Mouse (Mus musculus): ENCODE data around the gene Notum. TPM values are rescaled to one million over a fixed set of nuclear protein-coding genes. Genes with fewer than 3 reads are reported as not detected.

Gene Notum
- polyA plus RNA-seq, 1 experiment = 0.67 TPM

DNA sequence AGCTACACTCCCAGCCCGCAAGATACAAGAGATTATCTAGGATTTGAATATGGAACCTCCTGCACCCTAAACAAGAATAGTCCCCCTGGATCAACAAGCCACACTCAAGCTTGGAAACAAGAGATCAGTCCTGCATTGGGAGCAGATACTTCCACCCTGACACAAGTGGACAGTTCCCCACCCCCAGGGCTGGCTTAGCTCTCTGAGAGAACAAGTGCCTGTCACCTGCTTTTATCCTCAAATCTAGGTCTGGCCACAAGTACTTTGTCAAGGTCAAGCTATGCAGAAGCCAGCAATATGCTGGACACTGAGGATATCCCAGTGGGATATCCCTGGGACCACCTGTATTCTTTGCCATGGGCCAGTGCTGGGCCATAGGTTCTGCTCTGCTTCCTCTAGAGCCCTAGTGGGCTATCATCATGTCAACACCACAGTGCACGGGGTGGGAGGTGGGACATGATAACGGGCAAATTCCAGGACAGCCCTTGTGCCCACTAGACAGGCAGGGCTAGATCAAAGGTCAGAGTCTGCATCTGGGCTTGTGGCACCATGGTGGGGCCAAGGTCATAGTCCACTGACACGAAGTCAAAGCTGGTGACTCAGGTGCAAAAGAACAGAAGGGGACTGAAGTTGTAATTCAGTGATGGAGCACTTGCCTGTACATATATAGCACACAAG lies 44.2 kb downstream of the Notum start:
- peak overlapping the region; percentile 74 for H3K4me3 ChIP-seq (ENCODE audit: low read depth, low read length)
- TF ChIP-seq POLR2A (IDR thresholded peaks at IDR 0.05; ENCODE audit: low read depth, low read length) (peak; percentile 42; the same call in 1 of the 2 replicates), CTCF (IDR thresholded peaks at IDR 0.05; ENCODE audit: extremely low read depth, insufficient read length, insufficient replicate concordance, low read depth, low read length) (no peak)
- peaks cover 67% of the 10 kb centered on the region for H3K36me3 ChIP-seq (ENCODE audit: control insufficient read depth, insufficient read depth, low read length)
- 27% methylated on average over 4 of the region's 4 CpGs for WGBS
- H3K4me1 ChIP-seq (ENCODE audit: control insufficient read depth, insufficient read depth, insufficient read length, low read length) = peaks cover 14% of the 10 kb centered on the region
- no peaks in the 10 kb centered on the region for H3K27me3 ChIP-seq (ENCODE audit: control insufficient read depth, insufficient read depth, low read length)
- peak overlapping the region; percentile 98 for H3K27ac ChIP-seq (ENCODE audit: insufficient read depth, low read depth, low read length)

DNA sequence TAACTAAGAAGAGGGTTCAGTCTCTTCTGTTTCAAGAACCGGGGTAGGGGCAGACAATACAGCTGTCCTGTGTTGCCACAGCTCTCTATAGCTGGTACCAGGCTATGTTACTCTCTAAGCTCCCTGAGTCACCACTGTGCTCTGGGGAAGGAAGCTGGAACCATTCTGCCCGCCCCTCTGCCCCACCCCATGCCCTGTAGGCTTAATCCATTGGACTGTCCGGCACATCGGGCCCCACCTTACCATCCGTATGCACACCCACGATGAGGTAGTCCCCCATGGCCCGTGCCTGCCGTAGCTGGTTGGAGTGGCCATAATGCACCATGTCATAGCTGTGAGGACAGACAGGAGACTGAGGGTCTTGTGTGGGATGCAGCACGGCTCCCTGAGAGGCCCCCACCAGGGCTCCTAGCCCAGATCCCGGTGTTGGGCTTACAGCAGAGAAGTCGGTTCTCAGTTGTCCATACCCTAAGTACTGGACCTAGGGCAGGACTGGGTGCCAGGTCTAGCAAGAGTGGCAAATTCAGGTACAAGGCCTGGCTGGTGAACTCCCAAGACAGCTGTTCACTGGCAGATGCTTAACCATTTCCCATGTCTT lies 45.3 kb downstream of the Notum start:
- 70% methylated on average over 11 of the region's 11 CpGs for WGBS
- no peaks in the 10 kb centered on the region for H3K27me3 ChIP-seq (ENCODE audit: control insufficient read depth, insufficient read depth, low read length)
- peak overlapping the region; percentile 36 for H3K27ac ChIP-seq (ENCODE audit: insufficient read depth, low read depth, low read length)
- peak overlapping the region; percentile 50 for H3K4me3 ChIP-seq (ENCODE audit: low read depth, low read length)
- TF ChIP-seq CTCF (IDR thresholded peaks at IDR 0.05; ENCODE audit: extremely low read depth, insufficient read length, insufficient replicate concordance, low read depth, low read length) (no peak), POLR2A (IDR thresholded peaks at IDR 0.05; ENCODE audit: low read depth, low read length) (peak; percentile 23; the same call in 1 of the 2 replicates)
- peaks cover 68% of the 10 kb centered on the region for H3K36me3 ChIP-seq (ENCODE audit: control insufficient read depth, insufficient read depth, low read length)
- H3K4me1 ChIP-seq (ENCODE audit: control insufficient read depth, insufficient read depth, insufficient read length, low read length) = peaks cover 14% of the 10 kb centered on the region

GRCm38 (mm10) chr11:120615167-120615566 lies 45.8 kb downstream of the Notum start:
- peaks cover 67% of the 10 kb centered on the region for H3K36me3 ChIP-seq (ENCODE audit: control insufficient read depth, insufficient read depth, low read length)
- H3K4me1 ChIP-seq (ENCODE audit: control insufficient read depth, insufficient read depth, insufficient read length, low read length) = peaks cover 14% of the 10 kb centered on the region
- H3K27ac ChIP-seq (ENCODE audit: insufficient read depth, low read depth, low read length) = 0 out of 2 replicates have a peak overlapping the region, but pooled peaks have one; percentile 2
- peak overlapping the region; percentile 25; the same call in 1 of the 2 replicates for H3K4me3 ChIP-seq (ENCODE audit: low read depth, low read length)
- WGBS = 99% methylated on average over 6 of the region's 6 CpGs
- TF ChIP-seq CTCF (IDR thresholded peaks at IDR 0.05; ENCODE audit: extremely low read depth, insufficient read length, insufficient replicate concordance, low read depth, low read length) (no peak), POLR2A (IDR thresholded peaks at IDR 0.05; ENCODE audit: low read depth, low read length) (no peak)
- H3K27me3 ChIP-seq (ENCODE audit: control insufficient read depth, insufficient read depth, low read length) = no peaks in the 10 kb centered on the region

GRCm38 (mm10) chr11:120613976-120614375 lies 47.0 kb downstream of the Notum start:
- 89% methylated on average over 8 of the region's 8 CpGs for WGBS
- Histone ChIP-seq H3K27ac (ENCODE audit: insufficient read depth, low read depth, low read length) (no peak overlapping the region), H3K36me3 (ENCODE audit: control insufficient read depth, insufficient read depth, low read length) (peaks cover 63% of the 10 kb centered on the region), H3K4me3 (ENCODE audit: low read depth, low read length) (no peak overlapping the region), H3K4me1 (ENCODE audit: control insufficient read depth, insufficient read depth, insufficient read length, low read length) (peaks cover 15% of the 10 kb centered on the region), H3K27me3 (ENCODE audit: control insufficient read depth, insufficient read depth, low read length) (no peaks in the 10 kb centered on the region)
- TF ChIP-seq POLR2A (IDR thresholded peaks at IDR 0.05; ENCODE audit: low read depth, low read length) (no peak), CTCF (IDR thresholded peaks at IDR 0.05; ENCODE audit: extremely low read depth, insufficient read length, insufficient replicate concordance, low read depth, low read length) (no peak)

DNA sequence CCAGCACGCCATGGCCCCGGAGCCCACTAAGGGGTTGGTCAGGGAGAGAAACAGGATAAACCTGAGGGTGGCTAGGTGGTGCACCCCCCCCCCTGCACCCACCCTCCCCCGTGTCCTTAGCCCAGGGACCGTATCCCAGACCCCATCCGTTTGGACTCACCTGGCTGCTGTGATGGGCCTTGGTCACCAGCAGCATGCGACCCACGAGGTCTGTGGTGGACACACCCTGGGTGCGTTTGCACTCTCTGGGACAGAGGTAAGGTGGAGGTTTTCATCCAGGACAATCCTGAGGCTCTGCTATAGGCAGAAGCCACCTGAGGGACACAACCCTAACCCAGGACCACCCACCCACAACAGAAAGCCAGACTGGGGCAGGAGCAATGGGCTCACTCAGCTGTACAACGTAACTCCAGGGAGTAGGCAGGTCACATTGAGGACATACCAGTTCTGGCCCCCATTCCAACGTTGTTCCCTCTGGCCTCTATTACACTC lies 47.4 kb downstream of the Notum start:
- Histone ChIP-seq H3K4me3 (ENCODE audit: low read depth, low read length) (no peak overlapping the region), H3K36me3 (ENCODE audit: control insufficient read depth, insufficient read depth, low read length) (peaks cover 58% of the 10 kb centered on the region), H3K27ac (ENCODE audit: insufficient read depth, low read depth, low read length) (no peak overlapping the region), H3K4me1 (ENCODE audit: control insufficient read depth, insufficient read depth, insufficient read length, low read length) (peaks cover 19% of the 10 kb centered on the region), H3K27me3 (ENCODE audit: control insufficient read depth, insufficient read depth, low read length) (no peaks in the 10 kb centered on the region)
- WGBS = 90% methylated on average over 10 of the region's 10 CpGs
- no peak for TF ChIP-seq CTCF (IDR thresholded peaks at IDR 0.05; ENCODE audit: extremely low read depth, insufficient read length, insufficient replicate concordance, low read depth, low read length)
- TF ChIP-seq POLR2A (IDR thresholded peaks at IDR 0.05; ENCODE audit: low read depth, low read length) = no peak

DNA sequence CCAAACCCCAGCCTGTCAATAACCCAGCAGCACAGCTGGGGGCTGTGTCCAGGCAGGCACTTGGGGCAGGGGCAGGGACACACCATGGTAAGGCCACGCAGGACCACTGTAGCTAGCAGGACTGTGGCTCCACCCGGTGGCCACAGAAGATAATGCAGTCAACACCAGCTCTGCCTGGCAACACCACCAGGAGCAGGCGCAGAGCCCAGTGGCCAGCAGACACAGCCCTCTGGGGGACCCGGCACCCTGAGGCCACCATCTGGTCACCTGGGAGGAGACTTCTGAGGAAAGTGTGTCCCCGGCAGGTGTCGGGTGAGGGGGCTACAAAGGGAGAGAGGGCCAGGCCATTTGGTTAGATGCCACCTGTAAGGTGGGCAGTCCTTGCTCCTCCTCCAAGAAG lies 48.2 kb downstream of the Notum start:
- Histone ChIP-seq H3K4me3 (ENCODE audit: low read depth, low read length) (no peak overlapping the region), H3K27ac (ENCODE audit: insufficient read depth, low read depth, low read length) (no peak overlapping the region), H3K36me3 (ENCODE audit: control insufficient read depth, insufficient read depth, low read length) (peaks cover 52% of the 10 kb centered on the region), H3K4me1 (ENCODE audit: control insufficient read depth, insufficient read depth, insufficient read length, low read length) (peaks cover 19% of the 10 kb centered on the region), H3K27me3 (ENCODE audit: control insufficient read depth, insufficient read depth, low read length) (no peaks in the 10 kb centered on the region)
- WGBS = 62% methylated on average over 6 of the region's 6 CpGs
- TF ChIP-seq CTCF (IDR thresholded peaks at IDR 0.05; ENCODE audit: extremely low read depth, insufficient read length, insufficient replicate concordance, low read depth, low read length) = peak; percentile 46; the same call in 1 of the 2 replicates
- TF ChIP-seq POLR2A (IDR thresholded peaks at IDR 0.05; ENCODE audit: low read depth, low read length) = no peak

- H3K4me3 ChIP-seq (ENCODE audit: low read depth, low read length) = no peak overlapping the region
- 86% methylated on average over 9 of the region's 9 CpGs for WGBS
- H3K27me3 ChIP-seq (ENCODE audit: control insufficient read depth, insufficient read depth, low read length) = no peaks in the 10 kb centered on the region
- TF ChIP-seq CTCF (IDR thresholded peaks at IDR 0.05; ENCODE audit: extremely low read depth, insufficient read length, insufficient replicate concordance, low read depth, low read length) (no peak), POLR2A (IDR thresholded peaks at IDR 0.05; ENCODE audit: low read depth, low read length) (no peak)
- peaks cover 9% of the 10 kb centered on the region; the same call in 1 of the 2 replicates for H3K4me1 ChIP-seq (ENCODE audit: control insufficient read depth, insufficient read depth, insufficient read length, low read length)
- H3K27ac ChIP-seq (ENCODE audit: insufficient read depth, low read depth, low read length) = no peak overlapping the region
- peaks cover 52% of the 10 kb centered on the region for H3K36me3 ChIP-seq (ENCODE audit: control insufficient read depth, insufficient read depth, low read length)
These were observed 50.4 kb downstream of the Notum start for GRCm38 (mm10) chr11:120610477-120611046.

All from small intestine, adult 2 months (tissue).